Mouse (Mus musculus) liver, adult (tissue): Measurements from ENCODE around the gene Thsd7b.

Source experiments
- GATA4 ChIP-seq: IDR thresholded peaks from 2 replicates; pipeline ENCODE4 v1.6.1; 2014; ENCODE audit warnings: mild to moderate bottlenecking, low read length; ENCODE audit not compliant: insufficient replicate concordance

The Thsd7b gene

GRCm38 (mm10) chr1:129473504-129473903, 200.4 kb downstream of the Thsd7b start:
- no peak for TF ChIP-seq GATA4

GRCm38 (mm10) chr1:129484266-129485031, 211.3 kb downstream of the Thsd7b start:
- TF ChIP-seq GATA4, result no peak

GRCm38 (mm10) chr1:129491136-129491535, 218.0 kb downstream of the Thsd7b start:
- no peak for TF ChIP-seq GATA4

GRCm38 (mm10) chr1:129493929-129494328, 220.8 kb downstream of the Thsd7b start:
- TF ChIP-seq GATA4, result no peak

- no peak for TF ChIP-seq GATA4
Measured at GRCm38 (mm10) chr1:129501707-129502106, 228.6 kb downstream of the Thsd7b start.

GRCm38 (mm10) chr1:129516379-129516778, 243.3 kb downstream of the Thsd7b start:
- TF ChIP-seq GATA4, result no peak

- no peak for TF ChIP-seq GATA4
Measured at GRCm38 (mm10) chr1:129519751-129520150, 246.6 kb downstream of the Thsd7b start.

- no peak for TF ChIP-seq GATA4
Measured at GRCm38 (mm10) chr1:129526967-129527366, 253.9 kb downstream of the Thsd7b start.

GRCm38 (mm10) chr1:129532206-129532605, 259.1 kb downstream of the Thsd7b start:
- no peak for TF ChIP-seq GATA4

- TF ChIP-seq GATA4, result no peak
Measured at GRCm38 (mm10) chr1:129538508-129538907, 265.4 kb downstream of the Thsd7b start.

GRCm38 (mm10) chr1:129538970-129539369, 265.9 kb downstream of the Thsd7b start:
- no peak for TF ChIP-seq GATA4

GRCm38 (mm10) chr1:129540751-129541150, 267.6 kb downstream of the Thsd7b start:
- no peak for TF ChIP-seq GATA4

GRCm38 (mm10) chr1:129542563-129543146, 269.6 kb downstream of the Thsd7b start:
- no peak for TF ChIP-seq GATA4

- no peak for TF ChIP-seq GATA4
Measured at GRCm38 (mm10) chr1:129543169-129543568, 270.1 kb downstream of the Thsd7b start.

GRCm38 (mm10) chr1:129558054-129558453, 285.0 kb downstream of the Thsd7b start:
- no peak for TF ChIP-seq GATA4

- no peak for TF ChIP-seq GATA4
Measured at GRCm38 (mm10) chr1:129559137-129559536, 286.0 kb downstream of the Thsd7b start.

- no peak for TF ChIP-seq GATA4
Measured at GRCm38 (mm10) chr1:129559812-129560211, 286.7 kb downstream of the Thsd7b start.
